Mouse (Mus musculus) kidney, postnatal 0 days (tissue): ENCODE results near the gene Dlg4. TPM values are rescaled to one million over a fixed set of nuclear protein-coding genes. Genes with fewer than 3 reads are reported as not detected.

Experiments
- ATAC-seq: fragments of 200-750 bp; cut with Nextera tagmentation; replicated peaks from 2 replicates; pipeline ENCODE4 v1.8.0; 2017; ENCODE audit warnings: low read depth, moderate number of reproducible peaks, moderate TSS enrichment, moderate library complexity; ENCODE audit not compliant: low FRiP score
- DNase-seq: peaks from one replicate; pipeline ENCODE4 v3.0.0-alpha.2; 2016; ENCODE audit warnings: low spot score
- H3K27ac ChIP-seq: fragments of 300-500 bp; sonication (generic); 2 replicates; pipeline ENCODE4 v1.5.1; 2014; ENCODE audit warnings: mild to moderate bottlenecking
- H3K27me3 ChIP-seq: fragments of 300-500 bp; sonication (generic); 2 replicates; pipeline ENCODE4 v1.6.1; 2014; ENCODE audit warnings: low read length, mixed read lengths; ENCODE audit not compliant: insufficient read depth
- H3K36me3 ChIP-seq: fragments of 300-500 bp; sonication (generic); 2 replicates; pipeline ENCODE4 v1.6.1; 2014; ENCODE audit warnings: low read length, mixed read lengths; ENCODE audit not compliant: insufficient read depth
- H3K4me1 ChIP-seq: fragments of 300-500 bp; sonication (generic); replicated peaks from 2 replicates; pipeline ENCODE4 v1.6.1; 2014; ENCODE audit warnings: antibody characterized with exemption, low read length, mixed read lengths; ENCODE audit not compliant: insufficient read depth
- H3K4me2 ChIP-seq: fragments of 300-500 bp; sonication (generic); 2 replicates; pipeline ENCODE4 v1.6.1; 2014; ENCODE audit warnings: mild to moderate bottlenecking, low read length, moderate library complexity, mixed read lengths
- H3K4me3 ChIP-seq: fragments of 300-500 bp; sonication (generic); replicated peaks from 2 replicates; pipeline ENCODE4 v1.5.1; 2014; ENCODE audit warnings: low read depth, low read length
- H3K9ac ChIP-seq: fragments of 300-500 bp; sonication (generic); 2 replicates; pipeline ENCODE4 v1.6.1; 2014; ENCODE audit warnings: low read depth, low read length
- H3K9me3 ChIP-seq: fragments of 300-500 bp; sonication (generic); replicated peaks from 2 replicates; pipeline ENCODE4 v1.6.1; 2016; ENCODE audit warnings: low read length, inconsistent platforms, mixed read lengths
- CTCF ChIP-seq: IDR thresholded peaks from 2 replicates; pipeline ENCODE4 v1.5.1; 2016; ENCODE audit warnings: antibody characterized with exemption, low read depth, mild to moderate bottlenecking, moderate library complexity
- WGBS: fragments of 180-500 bp; shearing (Covaris S2); extraction: QIAGEN DNeasy Blood & Tissue Kit; methylation state at CpG from one replicate; pipeline ENCODE4 v1.1.7; 2014; 5-methylcytosine and 5-hydroxymethylcytosine counted together
- microRNA counts: library from miRNA; unstranded; fragments of <30 nt; microRNA quantifications from one replicate; lab custom pipeline; 2015
- microRNA-seq: library from miRNA; unstranded; fragments of <30 nt; microRNA quantifications from one replicate; pipeline ENCODE4, GENCODE M21; 2016
- polyA plus RNA-seq: library from polyadenylated mRNA; unstranded; fragments of >200 nt; fragmentation: Nextera tagmentation; extraction: Ambion mirVana; gene quantifications from 2 replicates; pipeline ENCODE4 v1.2.1, GENCODE M21; 2015

Dlg4 gene
- polyA plus RNA-seq, 1 experiment from 2014 or later = 4.3 TPM

- no peak overlapping the region for H3K27ac ChIP-seq
- no peak overlapping the region for H3K4me2 ChIP-seq
- no peaks in the 10 kb centered on the region for H3K36me3 ChIP-seq
- TF ChIP-seq CTCF = no peak
- H3K4me3 ChIP-seq = no peak overlapping the region
- no peak for DNase-seq
- 72% methylated on average over 6 of the region's 6 CpGs for WGBS
- no peak overlapping the region for H3K9ac ChIP-seq
- no peaks in the 10 kb centered on the region for H3K4me1 ChIP-seq
- ATAC-seq = no peak
- H3K27me3 ChIP-seq = no peaks in the 10 kb centered on the region
- no peaks in the 10 kb centered on the region for H3K9me3 ChIP-seq
Observed at GRCm38 (mm10) chr11:70079175-70079574, 62.4 kb downstream of the Dlg4 start.

- Histone ChIP-seq H3K36me3 (no peaks in the 10 kb centered on the region), H3K27ac (no peak overlapping the region), H3K4me3 (no peak overlapping the region), H3K27me3 (no peaks in the 10 kb centered on the region), H3K4me2 (no peak overlapping the region), H3K9me3 (no peaks in the 10 kb centered on the region), H3K9ac (no peak overlapping the region), H3K4me1 (no peaks in the 10 kb centered on the region)
- DNase-seq (no peak), ATAC-seq (no peak)
- peak; percentile 11; the same call in 1 of the 2 replicates for TF ChIP-seq CTCF
- WGBS = 70% methylated on average over 7 of the region's 7 CpGs
Observed at GRCm38 (mm10) chr11:70079928-70080327, 63.2 kb downstream of the Dlg4 start.

- Histone ChIP-seq H3K4me2 (no peak overlapping the region), H3K9ac (no peak overlapping the region), H3K4me3 (no peak overlapping the region), H3K36me3 (no peaks in the 10 kb centered on the region), H3K27me3 (no peaks in the 10 kb centered on the region), H3K9me3 (no peaks in the 10 kb centered on the region), H3K27ac (no peak overlapping the region), H3K4me1 (no peaks in the 10 kb centered on the region)
- ATAC-seq = no peak
- no peak for DNase-seq
- 83% methylated on average over 15 of the region's 15 CpGs for WGBS
- no peak for TF ChIP-seq CTCF
Observed at GRCm38 (mm10) chr11:70080803-70081590, 64.3 kb downstream of the Dlg4 start.

GRCm38 (mm10) chr11:70084563-70084962 is 67.8 kb downstream of the Dlg4 start:
- no peak overlapping the region for H3K4me3 ChIP-seq
- H3K4me1 ChIP-seq = no peaks in the 10 kb centered on the region
- H3K27me3 ChIP-seq = no peaks in the 10 kb centered on the region
- H3K36me3 ChIP-seq = no peaks in the 10 kb centered on the region
- DNase-seq (no peak), ATAC-seq (no peak)
- TF ChIP-seq CTCF = no peak
- no peaks in the 10 kb centered on the region for H3K9me3 ChIP-seq
- H3K27ac ChIP-seq = no peak overlapping the region
- H3K9ac ChIP-seq = no peak overlapping the region
- no peak overlapping the region for H3K4me2 ChIP-seq
- 85% methylated on average over 8 of the region's 8 CpGs for WGBS

GRCm38 (mm10) chr11:70091986-70092783 is 75.4 kb downstream of the Dlg4 start, which contains the start of gene Asgr2:
Gene Asgr2, plus strand, starts transcription at chr11:70092644.
- Histone ChIP-seq H3K4me3 (no peak within 1 kb of the TSS), H3K4me2 (no peak within 1 kb of the TSS), H3K9me3 (no peaks in the 10 kb centered on the region), H3K27ac (no peak within 1 kb of the TSS), H3K27me3 (no peaks in the 10 kb centered on the region), H3K4me1 (no peaks in the 10 kb centered on the region), H3K9ac (no peak within 1 kb of the TSS), H3K36me3 (no peaks in the 10 kb centered on the region)
- TF ChIP-seq CTCF = no peak
- 58% methylated on average over 12 of the region's 12 CpGs for WGBS
- DNase-seq (peak; percentile 39), ATAC-seq (no peak)

MicroRNAs encoded within 50 kb of the gene (microRNA counts, 519-probe panel; counts per million panel counts)
- microRNA mmu-miR-324-3p (lab: Ali Mortazavi, UCI) (330 counts per million, percentile 68 among the panel's probes with 10 or more counts), microRNA mmu-miR-324-5p (lab: Ali Mortazavi, UCI) (4,386 counts per million, percentile 77 among the panel's probes with 10 or more counts)

Small RNAs within 50 kb of the gene (microRNA-seq; reads per million reads assigned to microRNA genes)
- gene Gm44349 (not detected), gene Mir324 (2,007 reads per million, percentile 84 among the genes with 10 or more reads in this experiment)

Other genes with a start within 250 kb of the Dlg4 start
- gene Chrnb1, start 221.0 kb upstream of the Dlg4 start, polyA plus RNA-seq = 12.0 and 12.1 TPM in 2 replicates
- 0.63 and 0.98 TPM in 2 replicates for gene Fgf11, start 215.1 kb upstream of the Dlg4 start, polyA plus RNA-seq
- 22.9 and 23.0 TPM in 2 replicates for gene Tmem102, start 211.3 kb upstream of the Dlg4 start, polyA plus RNA-seq
- not detected in 2 replicates for gene Gm39566, start 201.6 kb upstream of the Dlg4 start, polyA plus RNA-seq
- not detected in 2 replicates for gene Spem2, start 198.5 kb upstream of the Dlg4 start, polyA plus RNA-seq
- not detected in 2 replicates for gene Spem1, start 194.8 kb upstream of the Dlg4 start, polyA plus RNA-seq
- 4.1 and 4.7 TPM in 2 replicates for gene Nlgn2, start 179.2 kb upstream of the Dlg4 start, polyA plus RNA-seq
- gene Tmem256, start 178.4 kb upstream of the Dlg4 start, polyA plus RNA-seq = 485 and 528 TPM in 2 replicates
- 96.4 and 102 TPM in 2 replicates for gene Plscr3, start 170.6 kb upstream of the Dlg4 start, polyA plus RNA-seq
- 6.3 and 7.0 TPM in 2 replicates for gene Tnk1, start 158.2 kb upstream of the Dlg4 start, polyA plus RNA-seq
- gene Tmem95, start 138.9 kb upstream of the Dlg4 start, polyA plus RNA-seq = not detected in 2 replicates
- 7.7 and 7.8 TPM in 2 replicates for gene Kctd11, start 135.5 kb upstream of the Dlg4 start, polyA plus RNA-seq
- 0.33 and 0.48 TPM in 2 replicates for gene Acap1, start 121.4 kb upstream of the Dlg4 start, polyA plus RNA-seq
- 12.5 and 13.0 TPM in 2 replicates for gene 2810408A11Rik, start 116.0 kb upstream of the Dlg4 start, polyA plus RNA-seq
- gene Neurl4, start 115.9 kb upstream of the Dlg4 start, polyA plus RNA-seq = 9.7 and 12.7 TPM in 2 replicates
- 63.0 and 65.0 TPM in 2 replicates for gene Gps2, start 103.1 kb upstream of the Dlg4 start, polyA plus RNA-seq
- 1,371 and 1,476 TPM in 2 replicates for gene Eif5a, start 95.0 kb upstream of the Dlg4 start, polyA plus RNA-seq
- gene Ybx2, start 81.1 kb upstream of the Dlg4 start, polyA plus RNA-seq = 6.8 and 7.5 TPM in 2 replicates
- 21.4 and 23.1 TPM in 2 replicates for gene Slc2a4, start 68.8 kb upstream of the Dlg4 start, polyA plus RNA-seq
- 238 and 246 TPM in 2 replicates for gene Cldn7, start 52.2 kb upstream of the Dlg4 start, polyA plus RNA-seq
- 28.3 and 29.1 TPM in 2 replicates for gene Ctdnep1, start 35.8 kb upstream of the Dlg4 start, polyA plus RNA-seq
- 97.3 and 97.9 TPM in 2 replicates for gene Elp5, start 34.4 kb upstream of the Dlg4 start, polyA plus RNA-seq
- 626 TPM in 2 replicates for gene Gabarap, start 25.8 kb upstream of the Dlg4 start, polyA plus RNA-seq
- gene Phf23, start 21.2 kb upstream of the Dlg4 start, polyA plus RNA-seq = 61.9 and 62.6 TPM in 2 replicates
- 25.8 and 27.1 TPM in 2 replicates for gene Dvl2, start 16.3 kb upstream of the Dlg4 start, polyA plus RNA-seq
- 178 and 197 TPM in 2 replicates for gene Acadvl, start 1.5 kb upstream of the Dlg4 start, polyA plus RNA-seq
- gene Asgr1, start 37.1 kb downstream of the Dlg4 start, polyA plus RNA-seq = 2.5 and 2.9 TPM in 2 replicates
- 0.14 TPM in 1 of 2 replicates, not detected in the other for gene Asgr2, start 75.7 kb downstream of the Dlg4 start, polyA plus RNA-seq
- gene Mgl2, start 113.4 kb downstream of the Dlg4 start, polyA plus RNA-seq = 0.37 and 0.47 TPM in 2 replicates
- 0.99 and 1.4 TPM in 2 replicates for gene Clec10a, start 139.3 kb downstream of the Dlg4 start, polyA plus RNA-seq
- gene Slc16a11, start 195.8 kb downstream of the Dlg4 start, polyA plus RNA-seq = 11.2 and 12.6 TPM in 2 replicates
- gene Slc16a13, start 204.1 kb downstream of the Dlg4 start, polyA plus RNA-seq = 20.6 and 21.4 TPM in 2 replicates
- 22.0 TPM in 2 replicates for gene Bcl6b, start 212.9 kb downstream of the Dlg4 start, polyA plus RNA-seq
- 147 and 150 TPM in 2 replicates for gene 0610010K14Rik, start 221.0 kb downstream of the Dlg4 start, polyA plus RNA-seq
- gene Gm21988, start 222.9 kb downstream of the Dlg4 start, polyA plus RNA-seq = 15.6 and 15.9 TPM in 2 replicates
- gene Rnasek, start 222.9 kb downstream of the Dlg4 start, polyA plus RNA-seq = 455 and 492 TPM in 2 replicates
- gene Alox12, start 238.4 kb downstream of the Dlg4 start, polyA plus RNA-seq = 3.8 and 4.0 TPM in 2 replicates